Mouse (Mus musculus) forebrain, embryonic 15.5 days (tissue): ENCODE measurements at regions not wholly inside any gene's neighbourhood (a gene's known extent, or its start where the extent isn't known, plus 50 kb on each side); places are given as distances from the start of the nearest gene placed in this dataset.

ENCODE experiments used
- ATAC-seq: fragments of 200-750 bp; cut with Nextera tagmentation; replicated peaks from 2 replicates; pipeline ENCODE4 v1.8.0; 2017; ENCODE audit warnings: mild to moderate bottlenecking, moderate TSS enrichment, moderate library complexity
- H3K27ac ChIP-seq: fragments of 300-500 bp; sonication (generic); replicated peaks from 2 replicates; pipeline ENCODE4 v1.5.1; 2015; ENCODE audit warnings: mild to moderate bottlenecking, inconsistent platforms
- H3K27me3 ChIP-seq: fragments of 300-500 bp; sonication (generic); 2 replicates; pipeline ENCODE4 v1.6.1; 2015; ENCODE audit warnings: inconsistent platforms
- H3K36me3 ChIP-seq: fragments of 300-500 bp; sonication (generic); 2 replicates; pipeline ENCODE4 v1.6.1; 2015; ENCODE audit warnings: mild to moderate bottlenecking, inconsistent platforms
- H3K4me1 ChIP-seq: fragments of 300-500 bp; sonication (generic); 2 replicates; pipeline ENCODE4 v1.6.1; 2015; ENCODE audit warnings: inconsistent platforms
- H3K4me2 ChIP-seq: fragments of 300-500 bp; sonication (generic); replicated peaks from 2 replicates; pipeline ENCODE4 v1.6.1; 2015; ENCODE audit warnings: mild to moderate bottlenecking, inconsistent platforms
- H3K4me3 ChIP-seq: fragments of 300-500 bp; sonication (generic); 2 replicates; pipeline ENCODE4 v1.5.1; 2015; ENCODE audit warnings: mild to moderate bottlenecking, inconsistent platforms
- H3K9ac ChIP-seq: fragments of 300-500 bp; sonication (generic); replicated peaks from 2 replicates; pipeline ENCODE4 v1.6.1; 2015; ENCODE audit warnings: mild to moderate bottlenecking, inconsistent platforms
- H3K9me3 ChIP-seq: fragments of 300-500 bp; sonication (generic); 2 replicates; pipeline ENCODE4 v1.6.1; 2016; ENCODE audit warnings: inconsistent platforms
- WGBS: fragments of 180-500 bp; shearing (Covaris S2); methylation state at CpG from one replicate; pipeline ENCODE4 v1.1.7; 2015; ENCODE audit warnings: mixed read lengths; 5-methylcytosine and 5-hydroxymethylcytosine counted together

GRCm38 (mm10) chr15:25172755-25173154, 240.8 kb downstream of the Basp1 start:
- no peak for ATAC-seq
- Histone ChIP-seq H3K27me3 (no peaks in the 10 kb centered on the region), H3K9me3 (no peaks in the 10 kb centered on the region), H3K4me3 (no peak overlapping the region), H3K4me1 (no peaks in the 10 kb centered on the region), H3K36me3 (no peaks in the 10 kb centered on the region), H3K9ac (no peak overlapping the region), H3K27ac (no peak overlapping the region), H3K4me2 (no peak overlapping the region)
- 97% methylated on average over 6 of the region's 6 CpGs for WGBS

- no peak overlapping the region for H3K27ac ChIP-seq
- H3K9me3 ChIP-seq: no peaks in the 10 kb centered on the region
- H3K4me3 ChIP-seq: no peak overlapping the region
- H3K36me3 ChIP-seq: no peaks in the 10 kb centered on the region
- ATAC-seq: no peak
- no peaks in the 10 kb centered on the region for H3K4me1 ChIP-seq
- WGBS: 96% methylated on average over 1 of the region's 1 CpGs
- no peak overlapping the region for H3K4me2 ChIP-seq
- no peaks in the 10 kb centered on the region for H3K27me3 ChIP-seq
- H3K9ac ChIP-seq: no peak overlapping the region
Observed at GRCm38 (mm10) chr15:25146371-25146770, 267.2 kb downstream of the Basp1 start.

- H3K27me3 ChIP-seq: no peaks in the 10 kb centered on the region
- no peak overlapping the region for H3K9ac ChIP-seq
- 0 out of 2 replicates have a peak, but pooled peaks cover 7% of the 10 kb centered on the region for H3K4me1 ChIP-seq
- 67% methylated on average over 1 of the region's 1 CpGs for WGBS
- no peak overlapping the region for H3K4me2 ChIP-seq
- H3K4me3 ChIP-seq: no peak overlapping the region
- no peaks in the 10 kb centered on the region for H3K9me3 ChIP-seq
- no peaks in the 10 kb centered on the region for H3K36me3 ChIP-seq
- ATAC-seq: no peak
- no peak overlapping the region for H3K27ac ChIP-seq
Observed at GRCm38 (mm10) chr15:25144228-25144627, 269.3 kb downstream of the Basp1 start.

DNA sequence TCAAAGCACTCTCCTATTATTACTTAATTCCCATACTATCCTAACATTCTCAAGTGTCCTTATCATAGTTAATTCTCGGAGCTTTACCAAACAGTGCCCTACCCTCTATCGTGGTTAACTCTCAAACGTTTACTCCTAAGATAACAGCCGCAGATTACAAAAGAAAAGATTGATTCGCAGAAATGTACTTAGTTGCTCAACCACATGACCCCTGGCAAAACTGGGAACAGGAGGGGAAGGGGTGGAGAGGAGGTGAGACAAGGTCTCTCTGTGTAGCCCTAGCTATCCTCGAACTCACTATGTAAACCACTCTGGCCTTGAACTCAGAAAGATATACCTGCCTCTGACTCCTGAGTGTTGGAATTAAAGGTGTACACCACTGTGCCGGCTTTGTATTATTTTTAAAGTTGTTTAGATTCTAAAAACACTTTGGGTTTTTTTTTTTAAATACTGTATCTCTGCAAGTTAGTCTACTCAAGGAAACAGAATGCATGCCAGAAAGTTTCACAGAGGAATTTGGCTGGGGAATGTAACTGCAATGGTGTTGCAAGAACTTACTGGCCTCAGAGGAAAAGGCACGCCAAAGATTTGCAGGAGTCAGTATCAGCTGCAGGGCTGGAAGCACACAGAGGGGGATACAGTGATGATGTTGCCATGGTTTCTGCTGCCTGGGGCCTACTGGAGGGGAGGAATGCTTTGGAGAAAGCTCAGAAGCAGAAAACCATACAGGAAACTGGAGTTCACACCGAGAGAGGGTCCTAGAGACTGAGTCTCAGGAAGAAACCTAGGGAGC, 273.0 kb downstream of the Basp1 start:
- Histone ChIP-seq H3K9me3 (no peaks in the 10 kb centered on the region), H3K4me3 (no peak overlapping the region), H3K9ac (no peak overlapping the region), H3K4me1 (0 out of 2 replicates have a peak, but pooled peaks cover 7% of the 10 kb centered on the region), H3K27ac (no peak overlapping the region), H3K4me2 (no peak overlapping the region), H3K36me3 (no peaks in the 10 kb centered on the region), H3K27me3 (no peaks in the 10 kb centered on the region)
- peak; percentile 83; the same call in 1 of the 2 replicates for ATAC-seq
- WGBS: 72% methylated on average over 9 of the region's 9 CpGs

DNA sequence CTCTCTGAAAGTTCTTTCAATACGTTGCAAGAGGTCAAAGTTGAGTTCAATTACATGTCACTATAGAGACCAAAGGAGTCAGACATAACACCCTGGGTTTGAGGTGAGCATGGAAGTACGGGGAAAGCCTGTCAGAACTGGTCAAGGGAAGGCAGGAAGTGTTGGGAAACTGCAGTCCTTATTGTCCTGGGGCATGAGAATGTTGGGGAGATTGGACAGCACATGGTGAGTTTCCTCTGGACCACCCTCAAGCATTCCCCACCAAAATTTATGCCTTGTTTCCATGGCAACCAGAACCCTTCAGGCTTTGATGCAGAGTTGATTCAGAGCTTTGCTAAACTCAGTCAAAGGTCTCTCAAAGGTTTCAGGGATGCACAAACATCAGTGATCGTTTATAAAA, 276.5 kb downstream of the Basp1 start:
- H3K4me1 ChIP-seq: 0 out of 2 replicates have a peak, but pooled peaks cover 7% of the 10 kb centered on the region
- no peak overlapping the region for H3K4me3 ChIP-seq
- H3K9me3 ChIP-seq: no peaks in the 10 kb centered on the region
- ATAC-seq: no peak
- H3K27ac ChIP-seq: no peak overlapping the region
- H3K27me3 ChIP-seq: no peaks in the 10 kb centered on the region
- WGBS: 10% methylated on average over 3 of the region's 3 CpGs
- no peaks in the 10 kb centered on the region for H3K36me3 ChIP-seq
- H3K9ac ChIP-seq: no peak overlapping the region
- H3K4me2 ChIP-seq: no peak overlapping the region

- no peaks in the 10 kb centered on the region for H3K9me3 ChIP-seq
- H3K4me3 ChIP-seq: no peak overlapping the region
- no peak overlapping the region for H3K4me2 ChIP-seq
- H3K9ac ChIP-seq: no peak overlapping the region
- 0 out of 2 replicates have a peak, but pooled peaks cover 2% of the 10 kb centered on the region for H3K4me1 ChIP-seq
- H3K36me3 ChIP-seq: no peaks in the 10 kb centered on the region
- no peaks in the 10 kb centered on the region for H3K27me3 ChIP-seq
- WGBS: 90% methylated on average over 19 of the region's 19 CpGs
- ATAC-seq: no peak
- H3K27ac ChIP-seq: no peak overlapping the region
Observed at GRCm38 (mm10) chr15:25135471-25136262, 277.9 kb downstream of the Basp1 start.

GRCm38 (mm10) chr15:25130096-25130495, 283.5 kb downstream of the Basp1 start:
- ATAC-seq: no peak
- Histone ChIP-seq H3K9me3 (no peaks in the 10 kb centered on the region), H3K36me3 (no peaks in the 10 kb centered on the region), H3K4me1 (no peaks in the 10 kb centered on the region), H3K4me2 (no peak overlapping the region), H3K27me3 (no peaks in the 10 kb centered on the region), H3K27ac (no peak overlapping the region), H3K4me3 (no peak overlapping the region), H3K9ac (no peak overlapping the region)
- 67% methylated on average over 6 of the region's 6 CpGs for WGBS

- Histone ChIP-seq H3K4me2 (no peak overlapping the region), H3K4me1 (no peaks in the 10 kb centered on the region), H3K36me3 (no peaks in the 10 kb centered on the region), H3K4me3 (no peak overlapping the region), H3K9me3 (no peaks in the 10 kb centered on the region), H3K27me3 (no peaks in the 10 kb centered on the region), H3K9ac (no peak overlapping the region), H3K27ac (no peak overlapping the region)
- WGBS: 61% methylated on average over 5 of the region's 5 CpGs
- peak; percentile 73 for ATAC-seq
Observed at GRCm38 (mm10) chr15:25129572-25129971, 284.0 kb downstream of the Basp1 start.

- ATAC-seq: no peak
- Histone ChIP-seq H3K27me3 (no peaks in the 10 kb centered on the region), H3K36me3 (no peaks in the 10 kb centered on the region), H3K27ac (no peak overlapping the region), H3K4me1 (no peaks in the 10 kb centered on the region), H3K4me3 (no peak overlapping the region), H3K9me3 (no peaks in the 10 kb centered on the region), H3K9ac (no peak overlapping the region), H3K4me2 (no peak overlapping the region)
- 54% methylated on average over 4 of the region's 4 CpGs for whole genome bisulfite sequencing
Observed at GRCm38 (mm10) chr15:25120441-25120840, 293.1 kb downstream of the Basp1 start.

GRCm38 (mm10) chr15:25117980-25118379, 295.6 kb downstream of the Basp1 start:
- ATAC-seq: no peak

GRCm38 (mm10) chr15:25102727-25103126, 310.8 kb downstream of the Basp1 start:
- H3K4me2 ChIP-seq: no peak overlapping the region

More at GRCm38 (mm10) chr15:25117980-25118379, 295.6 kb downstream of the Basp1 start:
- Histone ChIP-seq H3K9me3 (no peaks in the 10 kb centered on the region), H3K4me2 (no peak overlapping the region), H3K27me3 (no peaks in the 10 kb centered on the region), H3K27ac (no peak overlapping the region), H3K9ac (no peak overlapping the region), H3K4me1 (no peaks in the 10 kb centered on the region), H3K36me3 (no peaks in the 10 kb centered on the region), H3K4me3 (no peak overlapping the region)
- 46% methylated on average over 3 of the region's 3 CpGs for WGBS

GRCm38 (mm10) chr15:25093758-25094157, 319.8 kb downstream of the Basp1 start:
- no peak for ATAC-seq
- 45% methylated on average over 6 of the region's 6 CpGs for WGBS
- no peaks in the 10 kb centered on the region for H3K27me3 ChIP-seq

More at GRCm38 (mm10) chr15:25102727-25103126, 310.8 kb downstream of the Basp1 start:
- H3K9ac ChIP-seq: no peak overlapping the region
- H3K4me3 ChIP-seq: no peak overlapping the region
- no peaks in the 10 kb centered on the region for H3K4me1 ChIP-seq
- H3K27ac ChIP-seq: no peak overlapping the region
- no peaks in the 10 kb centered on the region for H3K36me3 ChIP-seq
- H3K9me3 ChIP-seq: no peaks in the 10 kb centered on the region
- no peak for ATAC-seq
- H3K27me3 ChIP-seq: no peaks in the 10 kb centered on the region
- 94% methylated on average over 5 of the region's 5 CpGs for WGBS

More at GRCm38 (mm10) chr15:25093758-25094157, 319.8 kb downstream of the Basp1 start:
- Histone ChIP-seq H3K36me3 (no peaks in the 10 kb centered on the region), H3K4me3 (no peak overlapping the region), H3K27ac (no peak overlapping the region), H3K4me2 (no peak overlapping the region), H3K9ac (no peak overlapping the region), H3K4me1 (no peaks in the 10 kb centered on the region), H3K9me3 (no peaks in the 10 kb centered on the region)
